Mouse (Mus musculus): ENCODE data around the gene Mms19. TPM values are rescaled to one million over a fixed set of nuclear protein-coding genes. Genes with fewer than 3 reads are reported as not detected.

The Mms19 gene
- polyA plus RNA-seq, 1 experiment from 2014 or later, result 35.6 TPM

DNA sequence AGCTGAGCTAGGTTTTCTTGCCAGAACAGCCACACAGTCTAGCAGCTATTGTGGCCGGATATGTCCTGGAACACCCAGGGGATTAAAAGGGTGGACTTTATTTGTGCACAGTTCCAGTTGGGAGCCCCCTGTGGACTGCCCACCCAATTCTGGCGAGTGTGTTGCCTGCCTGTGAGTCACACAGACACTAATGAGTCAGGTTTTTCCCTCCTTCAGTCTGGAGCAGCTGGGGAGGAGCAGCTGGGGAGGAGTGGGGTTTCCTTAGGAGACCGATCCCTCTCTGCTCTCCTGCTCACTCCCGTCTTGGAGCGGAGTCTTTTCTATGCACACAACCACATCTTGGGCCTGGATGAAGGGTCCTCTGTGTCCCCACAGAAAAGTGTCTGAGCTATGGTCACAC, 35.9 kb upstream of the Mms19 start:
- ATAC-seq (ENCODE audit: insufficient read depth) (no peak), DNase-seq (no peak)
- Histone ChIP-seq H3K27me3 (ENCODE audit: insufficient read depth, low read length) (no peaks in the 10 kb centered on the region), H3K9ac (no peak overlapping the region; the same call in 1 of the 2 replicates), H3K4me2 (no peak overlapping the region), H3K27ac (ENCODE audit: low read depth) (peak overlapping the region; percentile 74; the same call in 1 of the 2 replicates), H3K9me3 (ENCODE audit: low read depth, low read length) (no peaks in the 10 kb centered on the region), H3K4me3 (ENCODE audit: low read depth, low read length) (no peak overlapping the region), H3K4me1 (ENCODE audit: insufficient read depth) (peaks cover 3% of the 10 kb centered on the region; the same call in 1 of the 2 replicates), H3K36me3 (ENCODE audit: insufficient read depth) (no peaks in the 10 kb centered on the region)
- TF ChIP-seq CTCF (IDR thresholded peaks at IDR 0.05; ENCODE audit: low read depth), result no peak
- WGBS, result 59% methylated on average over 5 of the region's 5 CpGs

DNA sequence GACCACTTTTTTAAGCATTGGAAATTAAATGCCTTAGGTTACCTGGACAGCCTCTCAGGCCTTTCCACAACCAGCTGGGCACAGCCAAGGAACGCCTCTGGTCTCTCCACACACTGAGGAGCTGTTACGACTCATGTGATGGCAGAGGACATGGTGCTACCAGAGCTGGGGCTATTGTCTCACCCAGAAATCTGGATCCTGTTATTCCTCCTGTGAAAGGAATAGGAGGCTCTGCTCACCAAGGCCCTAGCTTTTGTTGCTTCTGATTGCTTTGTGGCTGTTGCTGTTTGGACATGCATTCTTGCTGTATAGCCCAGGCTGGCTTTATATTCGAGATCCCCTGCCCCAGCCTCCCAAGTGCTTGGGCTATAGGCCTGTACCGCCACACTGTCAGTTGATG, 35.3 kb upstream of the Mms19 start:
- DNase-seq, result no peak

DNA sequence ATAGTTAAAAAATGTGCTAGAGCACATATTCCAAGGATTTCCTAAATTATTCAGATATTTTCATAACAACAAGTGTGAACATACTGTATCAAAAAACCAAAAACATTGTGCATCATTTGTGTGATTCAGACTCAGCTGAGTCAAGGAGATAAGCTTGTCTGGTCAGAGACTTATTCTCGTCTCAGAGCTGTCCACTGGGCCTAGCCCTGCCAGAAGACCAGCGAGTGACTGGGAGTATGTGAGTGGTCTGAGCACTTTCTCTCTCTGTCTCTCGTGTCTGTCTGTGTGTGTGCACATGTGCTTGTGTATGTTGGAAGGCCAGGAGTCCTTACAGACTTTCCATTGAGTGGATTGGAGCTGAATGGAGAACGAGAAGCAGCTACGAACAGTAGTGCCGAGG, 34.0 kb upstream of the Mms19 start:
- H3K4me1 ChIP-seq (ENCODE audit: insufficient read depth), result peaks cover 3% of the 10 kb centered on the region; the same call in 1 of the 2 replicates
- TF ChIP-seq CTCF (IDR thresholded peaks at IDR 0.05; ENCODE audit: low read depth), result no peak
- 73% methylated on average over 6 of the region's 6 CpGs for WGBS
- no peaks in the 10 kb centered on the region for H3K36me3 ChIP-seq (ENCODE audit: insufficient read depth)
- no peak for ATAC-seq (ENCODE audit: insufficient read depth)
- H3K9me3 ChIP-seq (ENCODE audit: low read depth, low read length), result no peaks in the 10 kb centered on the region
- no peaks in the 10 kb centered on the region for H3K27me3 ChIP-seq (ENCODE audit: insufficient read depth, low read length)
- no peak overlapping the region for H3K27ac ChIP-seq (ENCODE audit: low read depth)
- no peak overlapping the region for H3K4me2 ChIP-seq
- H3K4me3 ChIP-seq (ENCODE audit: low read depth, low read length), result no peak overlapping the region
- no peak for DNase-seq
- no peak overlapping the region for H3K9ac ChIP-seq

More for the DNA sequence above, 35.3 kb upstream of the Mms19 start:
- Histone ChIP-seq H3K4me1 (ENCODE audit: insufficient read depth) (peaks cover 3% of the 10 kb centered on the region; the same call in 1 of the 2 replicates), H3K9me3 (ENCODE audit: low read depth, low read length) (no peaks in the 10 kb centered on the region), H3K9ac (no peak overlapping the region), H3K27me3 (ENCODE audit: insufficient read depth, low read length) (no peaks in the 10 kb centered on the region), H3K36me3 (ENCODE audit: insufficient read depth) (no peaks in the 10 kb centered on the region), H3K4me3 (ENCODE audit: low read depth, low read length) (no peak overlapping the region), H3K27ac (ENCODE audit: low read depth) (no peak overlapping the region), H3K4me2 (no peak overlapping the region)
- TF ChIP-seq CTCF (IDR thresholded peaks at IDR 0.05; ENCODE audit: low read depth), result no peak
- no peak for ATAC-seq (ENCODE audit: insufficient read depth)
- 79% methylated on average over 4 of the region's 4 CpGs for WGBS

DNA sequence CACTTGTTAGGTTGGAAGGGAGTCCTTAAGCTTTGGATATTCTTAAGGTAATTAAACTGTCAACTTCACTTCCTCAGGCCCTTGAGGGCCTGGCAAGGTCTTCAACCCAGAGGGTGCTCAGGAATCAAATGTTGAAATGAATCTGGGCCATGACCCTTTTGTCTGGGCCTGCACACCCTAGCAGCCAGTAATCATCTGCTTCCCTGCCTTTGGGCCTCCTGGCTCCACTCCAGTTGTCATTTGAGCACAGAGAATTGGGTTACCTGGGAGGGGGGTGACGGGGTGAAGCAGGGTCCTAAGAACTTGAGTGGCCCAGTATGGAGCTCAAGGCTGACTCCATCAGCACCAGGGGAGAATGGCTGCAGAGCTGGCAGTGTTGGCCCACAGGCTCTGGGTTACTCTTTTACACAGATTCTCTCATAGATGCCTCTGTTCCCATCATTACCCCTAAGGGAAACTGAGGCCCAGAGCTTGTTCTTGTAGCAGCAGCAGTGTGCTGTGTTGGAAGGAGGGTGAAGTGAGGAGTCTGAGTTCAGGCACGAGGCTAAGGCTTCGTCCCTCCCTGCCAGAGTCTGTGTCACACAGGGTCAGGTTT, 33.4 kb upstream of the Mms19 start:
- Histone ChIP-seq H3K9me3 (ENCODE audit: low read depth, low read length) (no peaks in the 10 kb centered on the region), H3K36me3 (ENCODE audit: insufficient read depth) (no peaks in the 10 kb centered on the region), H3K4me2 (no peak overlapping the region), H3K27ac (ENCODE audit: low read depth) (no peak overlapping the region), H3K4me3 (ENCODE audit: low read depth, low read length) (no peak overlapping the region), H3K4me1 (ENCODE audit: insufficient read depth) (peaks cover 3% of the 10 kb centered on the region; the same call in 1 of the 2 replicates), H3K27me3 (ENCODE audit: insufficient read depth, low read length) (no peaks in the 10 kb centered on the region), H3K9ac (no peak overlapping the region)
- ATAC-seq (ENCODE audit: insufficient read depth) (no peak), DNase-seq (no peak)
- no peak for TF ChIP-seq CTCF (IDR thresholded peaks at IDR 0.05; ENCODE audit: low read depth)
- WGBS, result 84% methylated on average over 3 of the region's 3 CpGs

DNA sequence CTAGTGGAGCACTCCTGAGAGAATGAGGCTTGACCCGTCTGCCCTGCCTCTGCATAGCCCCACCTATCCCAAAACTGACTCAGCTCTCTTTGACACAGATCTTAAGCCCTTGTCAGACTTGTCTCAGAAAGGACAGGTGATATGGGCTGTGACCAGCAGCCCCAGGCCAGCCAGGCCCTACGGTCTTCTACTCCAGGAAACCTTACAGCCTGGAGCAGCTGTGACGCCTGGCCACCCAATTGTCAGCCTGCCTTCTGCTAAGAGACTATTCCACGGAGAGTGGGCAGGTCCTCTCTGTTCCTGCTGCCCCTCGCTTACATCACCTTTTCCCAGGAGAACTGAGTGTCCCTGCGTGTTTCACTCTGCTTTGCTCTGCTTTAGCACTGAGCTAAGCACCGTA, 30.2 kb upstream of the Mms19 start:
- ATAC-seq (ENCODE audit: insufficient read depth), result no peak
- WGBS, result 77% methylated on average over 7 of the region's 7 CpGs
- Histone ChIP-seq H3K9ac (no peak overlapping the region), H3K9me3 (ENCODE audit: low read depth, low read length) (no peaks in the 10 kb centered on the region), H3K4me3 (ENCODE audit: low read depth, low read length) (no peak overlapping the region), H3K27ac (ENCODE audit: low read depth) (no peak overlapping the region), H3K36me3 (ENCODE audit: insufficient read depth) (no peaks in the 10 kb centered on the region), H3K27me3 (ENCODE audit: insufficient read depth, low read length) (no peaks in the 10 kb centered on the region), H3K4me1 (ENCODE audit: insufficient read depth) (no peaks in the 10 kb centered on the region), H3K4me2 (no peak overlapping the region)
- TF ChIP-seq CTCF (IDR thresholded peaks at IDR 0.05; ENCODE audit: low read depth), result no peak
- DNase-seq, result no peak

GRCm38 (mm10) chr19:42010436-42010835, 29.5 kb upstream of the Mms19 start:
- Histone ChIP-seq H3K4me2 (no peak overlapping the region), H3K4me1 (ENCODE audit: insufficient read depth) (no peaks in the 10 kb centered on the region), H3K4me3 (ENCODE audit: low read depth, low read length) (no peak overlapping the region), H3K9me3 (ENCODE audit: low read depth, low read length) (no peaks in the 10 kb centered on the region), H3K27me3 (ENCODE audit: insufficient read depth, low read length) (no peaks in the 10 kb centered on the region), H3K27ac (ENCODE audit: low read depth) (no peak overlapping the region), H3K9ac (no peak overlapping the region), H3K36me3 (ENCODE audit: insufficient read depth) (no peaks in the 10 kb centered on the region)
- WGBS, result 70% methylated on average over 4 of the region's 4 CpGs
- ATAC-seq (ENCODE audit: insufficient read depth) (no peak), DNase-seq (no peak)
- TF ChIP-seq CTCF (IDR thresholded peaks at IDR 0.05; ENCODE audit: low read depth), result no peak

DNA sequence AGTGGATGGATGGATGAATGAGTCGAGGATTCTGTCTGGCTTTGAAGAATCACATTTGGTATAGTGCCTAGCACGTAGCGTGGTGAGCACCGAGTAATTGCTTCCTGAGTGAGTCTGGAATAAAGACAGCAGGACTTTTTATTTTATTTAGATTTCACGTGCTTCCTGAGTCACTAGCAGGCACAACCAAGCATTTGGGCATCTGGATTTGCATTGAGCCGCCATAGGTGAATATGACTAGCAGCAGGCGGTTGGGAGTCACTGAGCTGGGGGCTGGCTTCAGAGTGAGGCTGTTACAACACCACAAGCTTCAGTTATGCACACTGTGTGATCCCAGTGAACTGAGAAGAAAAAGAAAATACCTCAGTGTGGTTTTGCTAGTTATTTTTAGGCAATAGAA, 28.1 kb upstream of the Mms19 start:
- Histone ChIP-seq H3K27me3 (ENCODE audit: insufficient read depth, low read length) (no peaks in the 10 kb centered on the region), H3K27ac (ENCODE audit: low read depth) (0 out of 2 replicates have a peak overlapping the region, but pooled peaks have one; percentile 8), H3K4me2 (no peak overlapping the region), H3K4me3 (ENCODE audit: low read depth, low read length) (no peak overlapping the region), H3K36me3 (ENCODE audit: insufficient read depth) (no peaks in the 10 kb centered on the region), H3K9ac (no peak overlapping the region), H3K4me1 (ENCODE audit: insufficient read depth) (no peaks in the 10 kb centered on the region), H3K9me3 (ENCODE audit: low read depth, low read length) (no peaks in the 10 kb centered on the region)
- WGBS, result 29% methylated on average over 7 of the region's 7 CpGs
- ATAC-seq (ENCODE audit: insufficient read depth), result no peak
- no peak for DNase-seq
- TF ChIP-seq CTCF (IDR thresholded peaks at IDR 0.05; ENCODE audit: low read depth), result no peak

Data from lung, embryonic 14.5 days (tissue).